Mouse (Mus musculus) liver, adult 2 months (tissue): ENCODE measurements at regions not wholly inside any gene's neighbourhood (a gene's known extent, or its start where the extent isn't known, plus 50 kb on each side); places are given as distances from the start of the nearest gene placed in this dataset.

Experiments used
- DNase-seq: peaks from one replicate; pipeline ENCODE4 v3.0.0-alpha.2; 2011; ENCODE audit warnings: low read depth, low spot score; ENCODE audit errors: extremely low read depth
- H3K27ac ChIP-seq: fragments of 200-500 bp; replicated peaks from 2 replicates; pipeline ENCODE4 v1.5.1; 2012; ENCODE audit warnings: low read depth, mild to moderate bottlenecking, control low read depth, inconsistent platforms, low read length; ENCODE audit not compliant: insufficient read depth
- H3K27me3 ChIP-seq: fragments of 200-500 bp; 2 replicates; pipeline ENCODE4 v1.6.1; 2012; ENCODE audit warnings: mild to moderate bottlenecking, moderate library complexity, low read length, inconsistent platforms; ENCODE audit not compliant: control insufficient read depth, insufficient read depth
- H3K36me3 ChIP-seq: fragments of 200-500 bp; 2 replicates; pipeline ENCODE4 v1.6.1; 2012; ENCODE audit warnings: low read length, inconsistent platforms; ENCODE audit not compliant: control insufficient read depth, insufficient read depth
- H3K4me1 ChIP-seq: fragments of 200-500 bp; 2 replicates; pipeline ENCODE4 v1.6.1; 2011; ENCODE audit warnings: low read length; ENCODE audit not compliant: control insufficient read depth, insufficient read depth
- H3K4me3 ChIP-seq: fragments of 200-500 bp; 2 replicates; pipeline ENCODE4 v1.5.1; 2011; ENCODE audit warnings: low read depth, mild to moderate bottlenecking, control low read depth, low read length, moderate library complexity; ENCODE audit not compliant: insufficient read depth
- H3K79me2 ChIP-seq: fragments of 200-500 bp; 2 replicates; pipeline ENCODE4 v1.6.1; 2012; ENCODE audit warnings: inconsistent platforms, mild to moderate bottlenecking, low read length, moderate library complexity; ENCODE audit not compliant: control insufficient read depth, insufficient read depth
- H3K9ac ChIP-seq: fragments of 200-500 bp; 2 replicates; pipeline ENCODE4 v1.6.1; 2012; ENCODE audit warnings: low read depth, mild to moderate bottlenecking, control low read depth, inconsistent platforms, low read length
- CTCF ChIP-seq: fragments of 200-500 bp; IDR thresholded peaks from 2 replicates; pipeline ENCODE4 v1.5.1; 2011; ENCODE audit warnings: low read depth, low read length, control low read depth
- POLR2A ChIP-seq: fragments of 200-500 bp; IDR thresholded peaks from 2 replicates; pipeline ENCODE4 v1.6.1; 2011; ENCODE audit warnings: low read length, control low read depth; ENCODE audit not compliant: insufficient read depth; ENCODE audit errors: extremely low read depth
- WGBS: fragments of 180-500 bp; shearing (Covaris S2); methylation state at CpG from one replicate; pipeline ENCODE4 v1.1.7; 2018; 5-methylcytosine and 5-hydroxymethylcytosine counted together

DNA sequence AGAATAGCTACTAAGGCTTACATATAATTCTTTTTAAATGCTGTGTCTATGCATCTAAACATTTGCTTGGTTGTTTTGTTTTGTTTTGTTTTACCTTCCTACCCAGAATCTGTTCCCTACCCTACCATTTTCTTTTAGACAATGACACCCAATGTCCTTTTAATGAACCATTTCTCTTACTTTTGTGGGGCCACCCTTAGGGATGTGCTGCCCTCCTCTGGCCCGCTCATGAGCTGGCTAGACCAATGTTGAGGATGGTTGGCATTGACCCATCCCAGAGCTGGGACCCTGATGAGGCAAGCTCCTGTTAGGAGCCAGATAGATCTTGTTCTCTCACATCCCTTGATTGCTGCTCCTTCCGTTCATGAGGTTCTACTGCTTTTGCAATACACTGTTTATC is 105.0 kb upstream of the Tyw5 start:
- no peaks in the 10 kb centered on the region for H3K4me1 ChIP-seq
- 87% methylated on average over 2 of the region's 2 CpGs for WGBS

GRCm38 (mm10) chr1:57512516-57512915 is 105.6 kb upstream of the Tyw5 start:
- Histone ChIP-seq H3K27me3 (no peaks in the 10 kb centered on the region), H3K36me3 (no peaks in the 10 kb centered on the region), H3K9ac (no peak overlapping the region), H3K4me3 (no peak overlapping the region), H3K79me2 (no peaks in the 10 kb centered on the region), H3K4me1 (no peaks in the 10 kb centered on the region), H3K27ac (no peak overlapping the region)
- TF ChIP-seq POLR2A = no peak
- no peak for TF ChIP-seq CTCF
- DNase-seq = no peak
- WGBS = 82% methylated on average over 3 of the region's 3 CpGs

More for the DNA sequence above, 105.0 kb upstream of the Tyw5 start:
- Histone ChIP-seq H3K79me2 (no peaks in the 10 kb centered on the region), H3K27ac (no peak overlapping the region), H3K9ac (no peak overlapping the region), H3K4me3 (no peak overlapping the region), H3K27me3 (no peaks in the 10 kb centered on the region), H3K36me3 (no peaks in the 10 kb centered on the region)
- DNase-seq = no peak
- peak; percentile 30 for TF ChIP-seq CTCF
- no peak for TF ChIP-seq POLR2A

GRCm38 (mm10) chr1:57525965-57526364 is 119.1 kb upstream of the Tyw5 start:
- no peaks in the 10 kb centered on the region for H3K27me3 ChIP-seq
- WGBS = 69% methylated on average over 4 of the region's 4 CpGs
- no peak for TF ChIP-seq POLR2A
- TF ChIP-seq CTCF = no peak
- no peak overlapping the region for H3K27ac ChIP-seq
- H3K79me2 ChIP-seq = no peaks in the 10 kb centered on the region
- H3K4me1 ChIP-seq = no peaks in the 10 kb centered on the region
- no peaks in the 10 kb centered on the region for H3K36me3 ChIP-seq
- H3K9ac ChIP-seq = no peak overlapping the region
- no peak overlapping the region for H3K4me3 ChIP-seq
- no peak for DNase-seq

DNA sequence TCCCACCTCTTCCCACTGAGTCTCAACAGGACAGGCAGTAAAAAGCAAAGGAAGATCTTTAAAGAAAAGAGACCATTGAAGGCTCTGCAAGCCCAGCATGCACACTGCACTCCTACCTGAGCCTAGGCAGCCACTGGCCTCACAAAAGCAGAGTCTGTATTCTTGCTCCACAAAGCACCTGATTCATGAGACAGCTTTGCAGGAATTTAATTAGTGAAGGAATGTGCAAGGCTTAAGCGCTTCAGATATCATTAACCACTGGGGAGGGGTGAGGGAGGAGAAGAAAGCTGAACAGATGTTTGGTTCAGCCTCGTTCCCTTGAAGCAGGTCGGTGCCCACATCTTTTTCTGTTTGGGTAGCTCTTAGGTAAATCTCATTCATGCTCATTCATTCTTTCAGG is 121.8 kb upstream of the Tyw5 start:
- Histone ChIP-seq H3K4me1 (no peaks in the 10 kb centered on the region), H3K36me3 (no peaks in the 10 kb centered on the region), H3K27ac (no peak overlapping the region), H3K27me3 (no peaks in the 10 kb centered on the region), H3K9ac (no peak overlapping the region), H3K79me2 (no peaks in the 10 kb centered on the region), H3K4me3 (no peak overlapping the region)
- TF ChIP-seq POLR2A (no peak), CTCF (no peak)
- no peak for DNase-seq
- 49% methylated on average over 3 of the region's 3 CpGs for WGBS

DNA sequence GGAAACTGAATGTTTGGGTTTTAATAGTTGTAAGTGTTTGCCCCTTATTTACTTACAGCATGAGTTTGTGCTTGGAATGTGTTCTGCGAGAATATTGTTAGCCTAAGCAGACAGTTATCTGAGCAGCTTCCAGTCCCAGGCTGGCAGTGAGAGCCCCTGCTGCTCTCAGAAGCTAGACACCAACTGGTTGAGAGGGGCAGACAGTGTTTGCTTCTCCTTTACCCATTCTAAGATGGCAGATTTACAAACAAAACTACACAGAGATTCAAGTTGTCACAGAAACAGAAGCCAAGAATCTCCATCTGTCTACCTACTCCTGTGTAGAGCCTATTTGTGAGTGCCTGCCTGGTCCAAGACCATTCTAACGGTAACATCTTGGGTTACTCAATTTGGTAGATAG is 122.4 kb upstream of the Tyw5 start:
- WGBS = 79% methylated on average over 2 of the region's 2 CpGs

DNA sequence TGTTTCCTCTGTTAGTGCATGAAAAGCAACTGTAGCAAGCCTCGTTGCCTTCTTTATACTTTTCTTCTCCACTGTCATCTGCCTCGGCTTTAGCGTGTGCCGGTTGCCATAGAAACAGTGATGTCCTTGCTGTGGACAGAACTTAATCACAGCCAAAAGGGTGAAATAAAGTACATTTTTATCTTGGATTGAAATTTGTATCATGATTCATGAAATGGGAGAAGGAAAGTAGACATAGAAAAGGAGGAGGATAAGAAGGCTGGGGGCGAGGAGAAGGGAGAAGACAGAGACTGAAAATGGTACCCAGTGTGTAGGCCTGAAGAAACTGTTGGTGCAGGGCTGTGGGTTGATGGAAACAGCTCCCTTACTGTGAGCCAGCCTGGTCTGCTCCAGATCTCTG is 130.5 kb upstream of the Tyw5 start:
- WGBS = 91% methylated on average over 5 of the region's 5 CpGs
- TF ChIP-seq POLR2A (no peak), CTCF (no peak)

More for the DNA sequence above, 122.4 kb upstream of the Tyw5 start:
- no peak for TF ChIP-seq CTCF
- no peak for TF ChIP-seq POLR2A
- H3K4me3 ChIP-seq = no peak overlapping the region
- H3K36me3 ChIP-seq = no peaks in the 10 kb centered on the region
- H3K9ac ChIP-seq = no peak overlapping the region
- H3K27me3 ChIP-seq = no peaks in the 10 kb centered on the region
- no peaks in the 10 kb centered on the region for H3K79me2 ChIP-seq
- DNase-seq = no peak
- no peaks in the 10 kb centered on the region for H3K4me1 ChIP-seq
- H3K27ac ChIP-seq = no peak overlapping the region

More for the DNA sequence above, 130.5 kb upstream of the Tyw5 start:
- no peak overlapping the region for H3K27ac ChIP-seq
- no peaks in the 10 kb centered on the region for H3K4me1 ChIP-seq
- DNase-seq = no peak
- H3K9ac ChIP-seq = no peak overlapping the region
- no peaks in the 10 kb centered on the region for H3K79me2 ChIP-seq
- no peaks in the 10 kb centered on the region for H3K36me3 ChIP-seq
- H3K4me3 ChIP-seq = no peak overlapping the region
- no peaks in the 10 kb centered on the region for H3K27me3 ChIP-seq
